ENCODE assay signal across 8 mouse cellular contexts in the genomic region with DNA sequence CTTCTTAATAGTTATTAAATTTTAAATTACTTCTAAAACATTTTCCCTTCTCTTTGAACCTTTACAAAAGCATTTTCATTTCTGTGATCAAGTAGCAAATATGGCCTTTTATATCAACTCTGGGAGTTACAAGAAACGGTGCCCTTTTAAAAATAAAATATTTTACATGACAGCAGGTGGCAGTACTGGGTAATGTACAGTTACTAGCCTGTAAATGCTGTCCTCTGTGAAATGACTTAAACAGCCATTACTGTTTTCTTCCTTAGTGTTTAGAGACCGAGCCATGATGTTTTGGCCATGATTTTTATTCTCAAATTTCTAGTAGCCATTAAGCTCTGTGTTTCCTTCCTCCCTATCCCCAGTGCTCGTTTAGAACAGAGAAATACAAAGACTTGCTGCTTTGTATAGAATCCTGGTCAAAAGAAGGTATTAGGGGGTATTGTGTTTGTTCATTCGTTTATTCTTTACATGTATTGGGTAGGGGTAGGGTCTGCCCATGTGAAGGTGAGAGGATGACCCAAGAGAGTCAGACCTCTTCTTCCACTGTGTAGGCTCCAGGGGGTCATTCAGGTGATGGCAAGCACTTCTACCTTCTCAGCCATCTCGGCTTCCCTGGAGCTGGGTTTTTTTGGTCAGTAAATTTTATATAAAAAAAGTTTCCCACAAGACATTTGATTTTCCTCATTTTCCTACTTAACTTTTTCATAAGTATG. TPM values are rescaled to one million over a fixed set of nuclear protein-coding genes. Genes with fewer than 3 reads are reported as not detected.
DNase-seq lines count a peak whose midpoint lies in the region; ATAC-seq lines count a peak whose summit lies in the region.

No protein-coding gene starts in this region.

- peak; percentile 71 to 73; a peak in 3 of 4 replicates for ATAC-seq in hematopoietic stem cell, adult 5-6 weeks (replicated peaks in 1 of 2; ENCODE audit: insufficient read depth in 1 of 2, low FRiP score in 2 of 2, low TSS enrichment in 1 of 2, low read depth in 1 of 2, poor library complexity in 2 of 2, severe bottlenecking in 2 of 2)

- peak; percentile 31 for DNase-seq in embryo, embryonic 10.5 days (ENCODE audit: low spot score)
- no peak for DNase-seq in embryo, embryonic 10 days (ENCODE audit: low spot score)
- peak; percentile 44 for DNase-seq in layer of hippocampus, adult 9-10 months (ENCODE audit: low spot score)
- DNase-seq in layer of hippocampus, postnatal 36 days: no peak
- DNase-seq in CD4-positive, CD25-positive, alpha-beta regulatory T cell, adult 2 months (ENCODE audit: low read depth, low spot score): peak; percentile 61
- no peak for DNase-seq in Muller cell, postnatal 12 days (ENCODE audit: inconsistent ontology term)
- no peak for DNase-seq in thymus, postnatal 25 days

RNA-seq across cellular contexts. Expression of a gene that starts 22.8 kb away (rescaled TPM):
- total RNA-seq in layer of hippocampus, postnatal 36 days (2021): 1 to 10 TPM in 1 of 2 experiments, under 1 TPM in 1; 0.97 to 1.8 TPM
- 77.1 and 89.5 TPM in 2 replicates for total RNA-seq in hematopoietic stem cell, adult 5-6 weeks (2017)

RNA-seq across cellular contexts. Expression of a gene that starts 22.8 kb away (rescaled TPM):
- 10 to 100 TPM; 89.9 to 90.2 TPM for total RNA-seq in layer of hippocampus, postnatal 36 days (2021)
- 38.1 and 39.1 TPM in 2 replicates for total RNA-seq in hematopoietic stem cell, adult 5-6 weeks (2017)

RNA-seq across cellular contexts. Expression of a gene that starts 40.5 kb away (rescaled TPM):
- total RNA-seq in layer of hippocampus, postnatal 36 days (2021): under 1 TPM; 0.61 to 0.80 TPM
- not detected in 2 replicates for total RNA-seq in hematopoietic stem cell, adult 5-6 weeks (2017)

Comparison
In these comparisons a context has a peak if more than half of its experiments do, and no peak if none do; other contexts are left out.
1. DNase-seq: peak in embryo, embryonic 10.5 days (single experiment), layer of hippocampus, adult 9-10 months (single experiment) and CD4-positive, CD25-positive, alpha-beta regulatory T cell, adult 2 months (single experiment); none in embryo, embryonic 10 days (single experiment), layer of hippocampus, postnatal 36 days (0 of 2), Muller cell, postnatal 12 days (single experiment) and thymus, postnatal 25 days (single experiment).
2. RNA of a gene that starts 22.8 kb away (total RNA-seq): 77.1 to 89.5 TPM in hematopoietic stem cell, adult 5-6 weeks; 0.97 to 1.8 TPM in layer of hippocampus, postnatal 36 days; every median in the first group is over 10 times any median in the second.